Mouse (Mus musculus): Measurements from ENCODE around the gene Rpl24.
A peak's percentile ranks its signal among the peaks of the same experiment; 100 is the strongest.

Rpl24 gene

DNA sequence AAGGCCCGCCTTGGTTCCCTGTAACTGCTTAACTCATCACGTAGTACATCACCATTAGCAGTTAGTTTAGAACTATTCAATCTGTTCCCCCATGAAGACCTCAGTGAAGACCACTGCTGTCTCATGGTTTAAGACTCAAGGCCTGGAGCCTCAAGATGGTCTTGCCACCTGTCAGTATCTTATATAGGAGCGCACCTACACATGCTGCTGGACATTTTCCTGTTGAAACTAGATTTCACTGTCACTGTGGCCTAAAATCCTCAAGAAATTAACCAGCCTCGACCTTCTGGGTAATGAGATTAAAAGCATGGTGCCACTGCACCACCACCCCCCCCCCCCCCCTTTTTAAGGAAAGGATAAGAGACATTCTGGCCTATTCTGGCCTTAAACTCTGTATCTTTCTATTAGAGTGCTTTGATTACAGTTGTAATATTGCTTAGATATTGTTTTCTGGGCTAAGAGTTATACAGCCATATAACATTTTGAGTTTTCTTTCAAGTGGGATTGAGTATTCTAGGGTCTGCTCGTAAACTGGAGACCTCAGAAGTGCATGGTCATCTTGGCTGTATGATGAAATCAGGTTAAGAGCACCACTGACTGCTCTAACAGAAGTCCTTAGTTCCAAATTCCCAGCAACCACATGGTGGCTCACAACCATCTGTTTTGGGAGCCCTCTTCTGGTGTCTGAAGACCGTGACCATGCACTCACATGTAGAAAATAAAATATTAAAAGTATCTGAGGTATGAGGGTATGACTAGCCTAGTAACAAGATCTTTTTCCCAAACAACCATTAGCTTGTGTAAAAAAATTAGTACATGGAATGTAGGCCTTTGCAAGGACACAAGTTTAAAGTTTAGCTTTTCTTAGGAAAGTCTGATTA lies 5.9 kb downstream of the Rpl24 start:
- no peak for DNase-seq (ENCODE audit: low spot score)

DNA sequence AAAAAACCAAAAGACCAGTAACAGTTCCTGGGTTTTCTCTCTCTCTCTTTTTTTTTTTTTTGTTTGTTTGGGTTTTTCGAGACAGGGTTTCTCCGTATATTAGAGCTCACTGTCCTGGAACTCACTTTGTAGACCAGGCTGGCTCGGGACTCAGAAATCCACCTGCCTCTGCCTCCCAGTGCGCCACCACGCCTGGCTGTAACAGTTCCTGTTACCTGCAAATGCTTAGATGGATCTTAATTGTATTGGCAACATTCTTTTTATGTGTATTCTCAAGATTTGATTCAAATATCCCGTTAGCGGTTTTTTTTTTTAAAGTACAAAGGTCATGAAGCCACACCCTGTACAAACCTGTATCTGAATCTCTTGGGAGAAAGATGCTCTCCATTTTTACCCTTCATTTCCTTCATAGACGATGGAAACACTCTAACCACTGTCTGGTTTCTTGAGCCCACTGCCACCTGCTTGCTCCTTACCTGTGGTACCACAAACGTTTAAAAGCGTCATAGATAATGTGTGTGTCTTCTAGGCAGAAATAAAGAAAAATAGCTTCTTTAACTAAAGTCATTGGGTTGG lies 6.6 kb downstream of the Rpl24 start:
- DNase-seq (ENCODE audit: low spot score): no peak

DNA sequence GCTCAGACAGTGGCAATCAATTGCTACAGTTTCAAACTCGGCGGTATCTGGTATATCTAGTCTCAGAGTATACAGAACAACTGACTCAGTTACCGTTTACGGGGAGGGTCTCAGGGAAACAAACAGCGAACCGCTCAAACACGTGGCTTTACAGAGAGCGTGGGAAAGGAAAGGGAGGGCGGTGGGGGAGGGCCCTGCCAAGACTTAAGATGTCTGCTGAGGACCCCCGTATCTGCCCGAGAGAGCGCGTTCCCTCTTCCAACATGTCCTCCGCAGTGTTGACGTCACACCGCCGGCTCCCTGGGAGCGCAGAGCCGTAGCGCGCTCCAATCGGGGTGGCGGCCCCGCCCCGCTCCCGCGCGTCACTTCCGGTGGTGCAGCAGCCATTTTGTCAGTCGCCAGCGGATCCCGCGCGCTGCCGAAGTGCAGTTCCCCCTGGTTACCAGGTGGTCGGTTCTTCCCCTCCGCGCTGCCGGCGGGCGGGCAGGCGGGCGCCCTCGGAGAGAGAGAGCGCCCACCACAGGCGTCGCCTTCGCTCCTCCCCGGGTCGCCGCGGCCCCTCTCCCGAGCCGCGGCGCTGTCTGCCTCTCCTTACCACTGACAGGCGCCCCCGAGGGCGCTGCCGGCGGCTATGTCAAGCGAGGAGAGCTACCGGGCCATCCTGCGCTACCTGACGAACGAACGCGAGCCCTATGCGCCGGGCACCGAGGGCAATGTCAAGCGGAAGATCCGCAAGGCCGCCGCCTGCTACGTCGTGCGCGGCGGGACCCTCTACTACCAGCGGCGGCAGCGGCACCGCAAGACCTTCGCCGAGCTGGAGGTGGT lies 7.6 kb downstream of the Rpl24 start, which contains the start of gene Zbtb11:
Zbtb11 (plus strand) TSS at position 453 of the 825 bp plus-strand sequence.
- peak; percentile 100 for DNase-seq (ENCODE audit: low spot score)

DNA sequence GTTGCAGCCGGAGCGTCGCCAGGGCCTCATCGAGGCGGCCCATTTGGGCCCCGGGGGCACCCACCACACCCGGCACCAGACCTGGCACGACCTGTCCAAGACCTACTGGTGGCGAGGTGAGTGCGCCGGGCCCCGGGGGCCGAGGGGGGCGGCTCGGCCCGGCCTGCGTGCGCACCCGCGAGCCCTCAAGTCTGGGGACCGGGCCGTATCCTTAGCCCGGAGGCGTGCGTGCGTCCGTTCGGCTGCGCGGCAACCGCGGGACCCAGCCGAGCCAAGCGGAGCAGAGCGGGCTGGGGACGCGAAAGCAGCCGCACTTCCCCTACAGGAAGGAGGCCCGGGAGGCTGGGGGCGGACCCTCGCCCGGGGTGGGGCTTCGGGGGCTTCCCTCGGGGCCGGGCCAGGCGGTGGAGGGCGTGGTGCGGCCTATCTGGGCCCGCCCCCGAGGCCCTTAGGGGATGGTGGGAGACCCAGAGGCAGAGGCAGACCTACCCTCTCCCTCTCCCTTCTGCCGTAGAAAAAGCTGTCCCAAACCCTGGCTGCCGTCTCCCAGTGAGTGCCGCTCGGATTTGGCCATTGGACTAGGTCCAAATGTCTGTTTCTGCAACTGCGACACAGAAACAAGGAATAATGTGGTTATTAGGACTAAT lies 8.3 kb downstream of the Rpl24 start:
- DNase-seq (ENCODE audit: low spot score): peak; percentile 92

DNA sequence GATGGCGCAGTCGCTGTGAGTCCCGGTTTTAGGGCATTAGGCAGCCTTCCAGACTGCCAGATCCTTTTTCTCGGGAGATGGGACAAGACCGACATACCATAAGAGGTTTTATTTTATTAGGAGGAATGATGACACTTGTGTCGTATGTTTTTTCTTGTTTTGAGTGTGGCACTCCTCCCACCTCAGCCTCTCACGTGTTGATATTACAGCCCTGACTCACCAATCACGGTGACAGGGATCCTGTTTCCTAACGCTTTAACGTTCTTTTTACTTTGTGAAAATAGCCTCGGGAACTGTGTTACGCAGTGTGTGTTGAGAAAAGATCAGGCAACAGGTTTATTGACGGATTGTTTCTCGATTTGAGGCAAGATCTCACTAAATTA lies 8.8 kb downstream of the Rpl24 start:
- peak; percentile 58 for DNase-seq (ENCODE audit: low spot score)

DNA sequence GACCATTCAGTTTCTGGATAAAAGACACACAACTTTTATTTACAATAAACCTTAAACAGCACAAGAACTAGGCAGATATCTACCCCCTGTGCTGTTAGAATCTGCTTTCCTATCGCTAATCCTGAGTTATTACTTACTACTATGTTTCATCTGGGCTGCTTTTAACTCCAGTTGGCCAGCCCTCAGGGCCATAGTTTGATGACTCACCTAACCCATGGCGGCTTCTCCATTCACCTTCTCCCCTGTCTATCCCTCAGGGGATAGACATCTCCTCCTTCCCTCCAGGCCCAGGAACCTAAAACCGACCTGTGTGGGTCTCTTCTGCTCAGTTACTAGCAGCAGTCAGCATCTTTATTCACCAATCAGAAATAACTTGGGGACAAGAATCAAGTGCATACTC lies 19.9 kb downstream of the Rpl24 start:
- no peak for DNase-seq (ENCODE audit: low spot score)

DNA sequence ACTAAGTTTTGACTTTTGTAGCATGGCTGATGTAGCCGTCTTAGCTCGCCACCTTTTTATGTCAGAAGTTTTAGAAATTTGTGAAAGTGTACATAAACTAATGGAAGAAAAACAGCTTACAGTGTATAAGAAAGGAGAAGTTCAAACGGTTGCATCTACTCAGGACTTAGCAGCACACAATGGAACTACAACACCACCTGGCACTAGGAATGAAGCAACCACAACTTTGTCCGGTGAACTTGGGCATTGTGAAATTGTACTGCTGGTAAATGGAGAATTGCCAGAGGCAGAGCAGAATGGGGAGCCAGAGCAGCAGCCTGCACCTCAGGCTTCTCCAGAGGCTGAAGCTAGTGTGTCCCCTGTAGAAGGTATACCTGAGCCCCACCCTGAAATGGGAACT lies 24.2 kb downstream of the Rpl24 start:
- no peak for DNase-seq (ENCODE audit: low spot score)

DNA sequence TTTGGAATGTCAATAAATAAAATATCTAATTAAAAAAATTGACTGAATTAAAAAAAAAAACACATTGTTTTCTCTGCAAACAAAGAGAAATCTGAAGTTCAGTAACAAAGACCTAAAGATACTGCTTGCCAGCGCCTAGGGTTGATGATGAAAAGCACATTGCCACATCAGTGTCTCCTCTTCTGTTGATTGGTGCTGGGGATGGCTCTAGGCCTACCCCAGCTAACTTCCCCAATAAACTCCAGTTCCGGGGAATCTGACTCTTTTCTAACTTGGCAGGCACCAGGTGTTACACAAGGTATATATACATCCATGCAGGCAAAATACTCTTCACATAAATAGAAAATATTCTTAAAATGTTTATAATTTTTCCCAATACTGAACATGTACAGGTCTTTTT lies 28.2 kb downstream of the Rpl24 start:
- no peak for DNase-seq (ENCODE audit: low spot score)

DNA sequence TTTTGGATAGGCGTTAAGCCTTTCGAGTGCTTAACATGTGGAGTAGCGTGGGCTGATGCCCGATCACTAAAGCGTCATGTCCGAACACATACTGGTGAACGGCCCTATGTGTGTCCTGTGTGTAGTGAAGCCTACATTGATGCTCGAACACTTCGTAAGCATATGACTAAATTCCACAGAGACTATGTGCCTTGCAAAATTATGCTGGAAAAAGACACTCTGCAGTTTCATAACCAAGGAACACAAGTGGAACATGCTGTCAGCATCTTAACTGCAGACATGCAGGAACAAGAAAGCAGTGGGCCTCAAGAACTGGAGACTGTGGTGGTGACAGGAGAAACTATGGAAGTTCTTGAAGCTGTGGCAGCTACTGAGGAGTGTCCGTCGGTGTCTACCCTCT lies 40.7 kb downstream of the Rpl24 start:
- DNase-seq (ENCODE audit: low spot score): no peak

DNA sequence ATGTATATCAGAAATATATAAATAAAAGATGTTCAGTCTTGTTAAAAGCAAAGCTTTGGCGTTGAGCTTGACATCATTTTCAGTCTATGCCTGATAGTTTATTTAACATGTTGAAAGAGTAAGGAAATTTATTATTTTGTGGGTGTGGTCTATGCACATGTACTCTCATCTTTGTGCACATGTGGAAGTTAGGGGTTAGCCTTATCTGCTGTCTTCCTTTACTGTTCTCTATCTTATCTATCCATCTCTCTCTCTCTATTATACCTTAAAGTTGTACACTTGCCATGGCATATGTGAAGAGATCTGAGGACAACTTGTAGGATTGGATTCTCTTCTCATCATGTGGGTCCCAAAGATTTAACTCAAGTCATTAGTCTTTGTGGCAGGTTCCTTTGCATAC lies 42.8 kb downstream of the Rpl24 start:
- no peak for DNase-seq (ENCODE audit: low spot score)

DNA sequence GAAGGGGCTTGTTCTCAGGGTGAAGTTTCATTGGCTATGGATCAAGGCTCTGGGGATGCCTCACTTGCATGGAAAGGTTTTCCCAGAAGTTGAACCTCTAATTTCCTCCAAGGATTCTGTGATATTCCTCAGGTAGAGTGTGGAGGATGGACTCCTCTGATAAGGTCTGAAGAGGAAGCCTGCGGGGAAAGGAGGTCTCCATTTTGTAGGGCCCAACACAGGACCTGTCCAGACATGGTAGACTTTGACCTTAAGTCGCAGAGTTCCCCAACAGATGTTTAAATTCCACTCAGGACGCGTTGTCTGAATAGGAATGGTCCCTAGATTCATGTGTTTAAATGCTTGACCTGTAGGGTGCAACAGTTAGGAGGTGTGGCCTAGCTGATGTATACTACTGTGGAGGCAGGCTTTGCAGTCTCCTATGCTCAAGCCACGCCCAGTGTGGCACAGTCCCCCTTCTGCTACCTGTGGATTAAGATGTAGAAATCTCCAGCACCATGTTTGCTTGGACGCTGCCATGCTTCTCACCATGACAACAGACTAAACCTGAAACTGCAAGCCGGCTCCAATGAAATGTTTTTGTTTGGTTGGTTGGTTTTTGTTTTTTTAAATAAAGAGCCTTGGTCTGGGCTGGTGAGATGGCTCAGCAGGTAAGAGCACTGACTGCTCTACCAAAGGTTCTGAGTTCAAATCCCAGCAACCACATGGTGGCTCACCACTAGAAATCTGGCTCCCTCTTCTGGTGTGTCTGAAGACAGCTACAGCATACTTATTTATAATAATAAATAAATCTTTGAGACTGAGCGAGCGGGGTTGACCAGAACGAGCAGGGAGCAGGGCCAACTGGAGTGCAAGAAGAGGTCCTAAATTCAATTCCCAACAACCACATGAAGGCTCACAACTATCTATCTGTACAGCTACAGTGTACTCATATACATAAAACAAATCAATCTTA lies 47.0 kb downstream of the Rpl24 start:
- no peak for DNase-seq (ENCODE audit: low spot score)

DNA sequence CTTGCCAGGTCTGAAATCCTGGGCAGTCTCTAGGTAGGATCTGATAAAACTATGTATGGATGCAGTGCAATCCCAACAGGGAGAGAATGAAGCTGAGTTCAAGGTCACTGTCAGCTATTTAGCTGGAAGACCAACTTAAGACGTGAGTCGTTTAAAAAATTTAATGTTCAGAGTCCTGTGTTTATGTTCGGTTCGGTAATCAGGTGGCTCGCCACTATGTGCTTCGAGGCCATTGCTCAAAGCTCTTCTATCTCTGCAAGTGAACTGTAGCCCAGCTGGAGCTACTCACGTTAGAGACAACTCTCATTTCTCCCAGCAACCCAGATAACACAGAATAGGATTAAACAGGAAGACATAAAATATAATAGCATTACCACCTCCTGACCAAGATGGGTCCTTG lies 48.0 kb downstream of the Rpl24 start:
- no peak for DNase-seq (ENCODE audit: low spot score)

DNA sequence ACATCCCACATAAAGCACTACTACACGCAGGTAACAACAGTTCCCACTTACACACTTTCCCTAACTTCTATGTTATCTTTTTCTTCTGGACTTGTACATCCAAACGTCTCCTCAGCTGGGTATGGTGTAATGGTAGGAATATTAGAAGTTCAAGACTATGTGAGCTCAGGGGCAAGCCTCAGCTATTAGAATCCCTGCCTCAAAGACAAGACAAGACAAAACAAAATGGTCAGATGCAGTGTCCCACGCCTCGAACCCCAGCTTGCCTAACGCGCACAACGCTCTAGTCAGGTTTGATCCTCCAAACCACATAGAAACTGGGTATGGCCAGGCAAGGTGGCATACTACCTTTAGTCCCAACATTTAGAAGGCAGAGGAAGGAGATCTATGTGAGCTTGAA lies 53.6 kb downstream of the Rpl24 start:
- no peak for DNase-seq (ENCODE audit: low spot score)
